Mouse (Mus musculus): ENCODE data around the gene Dnah7a. TPM values are rescaled to one million over a fixed set of nuclear protein-coding genes. Genes with fewer than 3 reads are reported as not detected.
"Not testable (repeated sequence)": the region's sequence is repeated elsewhere in the genome, so short reads cannot be mapped to it uniquely, and the experiment has no call there.

The Dnah7a gene
- polyA plus RNA-seq (2015; fragmentation: Nextera tagmentation; extraction: Ambion mirVana) = not detected in 2 replicates

- WGBS (ENCODE audit: insufficient replicate concordance) = 14% methylated on average over 42 of the region's 42 CpGs
- H3K27ac ChIP-seq (replicated peaks) = no peak within 1 kb of the TSS
- no peaks in the 10 kb centered on the region for H3K36me3 ChIP-seq (replicated peaks)
- H3K27me3 ChIP-seq = no peaks in the 10 kb centered on the region
- peak within 1 kb of the TSS; percentile 33 for H3K4me3 ChIP-seq (replicated peaks)
- no peak within 1 kb of the TSS for H3K9ac ChIP-seq
- ATAC-seq (ENCODE audit: insufficient read depth) = no peak
- peak within 1 kb of the TSS; percentile 64 for H3K4me2 ChIP-seq
- peaks cover 5% of the 10 kb centered on the region; the same call in 1 of the 2 replicates for H3K4me1 ChIP-seq (replicated peaks)
- H3K9me3 ChIP-seq (replicated peaks) = no peaks in the 10 kb centered on the region
These were observed at the start of gene Dnah7a for GRCm38 (mm10) chr1:53706431-53707361. Dnah7a (minus strand) TSS chr1:53706784.

DNA sequence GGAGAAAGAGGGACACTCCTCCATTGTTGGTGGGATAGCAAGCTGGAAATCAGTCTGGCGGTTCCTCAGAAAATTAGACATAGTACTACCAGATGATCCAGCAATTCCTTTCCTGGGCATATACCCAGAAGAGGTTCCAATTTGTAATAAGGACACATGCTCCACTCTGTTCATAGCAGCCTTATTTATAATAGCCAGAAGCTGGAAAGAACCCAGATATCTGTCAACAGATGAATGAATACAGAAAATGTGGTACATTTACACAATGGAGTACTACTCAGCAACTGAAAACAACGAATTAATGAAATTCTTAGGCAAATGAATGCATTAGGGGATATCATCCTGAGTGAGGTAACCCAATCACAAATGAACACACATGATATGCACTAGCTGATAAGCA, 46.9 kb upstream of the Dnah7a start:
- not testable (repeated sequence) for H3K4me3 ChIP-seq (replicated peaks)

GRCm38 (mm10) chr1:53751144-53751543, 44.6 kb upstream of the Dnah7a start:
- Histone ChIP-seq H3K4me3 (replicated peaks) (no peak overlapping the region), H3K4me2 (no peak overlapping the region), H3K4me1 (replicated peaks) (no peaks in the 10 kb centered on the region), H3K9me3 (replicated peaks) (no peaks in the 10 kb centered on the region), H3K9ac (no peak overlapping the region), H3K36me3 (replicated peaks) (no peaks in the 10 kb centered on the region), H3K27ac (replicated peaks) (no peak overlapping the region), H3K27me3 (no peaks in the 10 kb centered on the region)
- 75% methylated on average over 1 of the region's 1 CpGs for WGBS (ENCODE audit: insufficient replicate concordance)
- no peak for ATAC-seq (ENCODE audit: insufficient read depth)

More for the DNA sequence above, 46.9 kb upstream of the Dnah7a start:
- H3K9ac ChIP-seq; H3K27ac ChIP-seq (replicated peaks); ATAC-seq (ENCODE audit: insufficient read depth); H3K36me3 ChIP-seq (replicated peaks); H3K4me2 ChIP-seq; H3K9me3 ChIP-seq (replicated peaks); H3K4me1 ChIP-seq (replicated peaks); H3K27me3 ChIP-seq: not testable (repeated sequence)
- WGBS (ENCODE audit: insufficient replicate concordance) = 76% methylated on average over 2 of the region's 2 CpGs

- 72% methylated on average over 7 of the region's 7 CpGs for WGBS (ENCODE audit: insufficient replicate concordance)
- not testable (repeated sequence) for H3K27me3 ChIP-seq; H3K4me3 ChIP-seq (replicated peaks)
These were observed 44.1 kb upstream of the Dnah7a start for GRCm38 (mm10) chr1:53750697-53751096.

DNA sequence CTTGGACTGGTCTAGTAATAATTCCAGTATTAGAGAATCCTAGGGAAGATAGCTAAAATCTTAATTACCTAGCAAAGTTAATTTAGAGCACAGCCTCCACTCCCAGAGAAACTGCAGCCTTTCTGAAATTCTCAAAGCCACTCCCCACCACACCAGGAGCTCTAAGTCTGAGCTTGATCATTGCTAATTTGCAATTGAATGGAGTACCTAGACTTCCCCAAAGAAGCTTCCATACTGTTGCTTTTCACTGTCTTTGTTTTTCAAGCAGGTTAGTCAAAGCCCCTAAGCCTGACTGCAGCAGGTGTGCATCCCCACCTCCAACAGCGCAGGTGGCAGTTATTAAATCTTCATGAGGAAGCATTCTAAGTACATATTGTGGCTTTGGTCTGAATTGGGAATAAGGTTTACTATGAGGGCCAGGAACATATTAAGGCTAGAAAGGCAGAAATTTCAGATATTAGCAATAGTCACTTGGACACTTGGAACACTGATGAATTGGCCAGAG, 43.3 kb upstream of the Dnah7a start:
- H3K27ac ChIP-seq (replicated peaks); ATAC-seq (ENCODE audit: insufficient read depth); H3K4me3 ChIP-seq (replicated peaks); H3K4me1 ChIP-seq (replicated peaks); H3K9ac ChIP-seq; H3K4me2 ChIP-seq; H3K36me3 ChIP-seq (replicated peaks); H3K9me3 ChIP-seq (replicated peaks); H3K27me3 ChIP-seq: not testable (repeated sequence)
- whole genome bisulfite sequencing (ENCODE audit: insufficient replicate concordance) = 79% methylated on average over 1 of the region's 1 CpGs

More at GRCm38 (mm10) chr1:53750697-53751096, 44.1 kb upstream of the Dnah7a start:
- H3K36me3 ChIP-seq (replicated peaks); H3K4me2 ChIP-seq; H3K27ac ChIP-seq (replicated peaks); H3K9me3 ChIP-seq (replicated peaks); ATAC-seq (ENCODE audit: insufficient read depth); H3K9ac ChIP-seq; H3K4me1 ChIP-seq (replicated peaks): not testable (repeated sequence)

DNA sequence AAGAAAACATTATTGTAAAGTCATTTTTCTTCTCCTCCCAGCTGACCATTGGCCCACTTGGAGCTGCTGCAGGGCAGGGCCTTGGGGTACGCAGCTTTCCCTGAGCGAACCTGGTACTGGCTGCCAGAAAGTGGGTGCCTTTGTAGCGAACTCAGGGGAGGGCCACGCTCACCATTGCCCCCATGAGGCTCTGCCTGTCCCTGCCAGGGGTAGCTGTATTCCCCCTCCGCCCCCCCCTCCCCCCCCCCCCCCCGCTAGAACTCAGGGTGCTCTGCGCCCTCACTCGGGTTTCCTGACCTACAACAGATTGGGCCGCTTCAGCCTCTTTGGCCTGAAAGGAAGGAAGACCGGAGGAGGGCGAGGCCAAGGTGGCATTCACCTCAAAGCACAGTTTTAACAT, 42.0 kb upstream of the Dnah7a start:
- WGBS (ENCODE audit: insufficient replicate concordance) = 42% methylated on average over 8 of the region's 11 CpGs
- Histone ChIP-seq H3K4me1 (replicated peaks) (no peaks in the 10 kb centered on the region), H3K9ac (no peak overlapping the region), H3K36me3 (replicated peaks) (no peaks in the 10 kb centered on the region), H3K27ac (replicated peaks) (no peak overlapping the region), H3K4me3 (replicated peaks) (no peak overlapping the region), H3K27me3 (no peaks in the 10 kb centered on the region), H3K9me3 (replicated peaks) (no peaks in the 10 kb centered on the region), H3K4me2 (no peak overlapping the region)
- no peak for ATAC-seq (ENCODE audit: insufficient read depth)

GRCm38 (mm10) chr1:53746001-53746400, 39.4 kb upstream of the Dnah7a start:
- 63% methylated on average over 5 of the region's 5 CpGs for WGBS (ENCODE audit: insufficient replicate concordance)

GRCm38 (mm10) chr1:53741742-53742458, 35.3 kb upstream of the Dnah7a start:
- Histone ChIP-seq H3K9me3 (replicated peaks) (no peaks in the 10 kb centered on the region), H3K36me3 (replicated peaks) (no peaks in the 10 kb centered on the region), H3K27me3 (no peaks in the 10 kb centered on the region), H3K4me3 (replicated peaks) (no peak overlapping the region), H3K9ac (no peak overlapping the region), H3K27ac (replicated peaks) (no peak overlapping the region), H3K4me2 (no peak overlapping the region), H3K4me1 (replicated peaks) (no peaks in the 10 kb centered on the region)
- ATAC-seq (ENCODE audit: insufficient read depth) = no peak
- WGBS (ENCODE audit: insufficient replicate concordance) = 33% methylated on average over 3 of the region's 3 CpGs

More at GRCm38 (mm10) chr1:53746001-53746400, 39.4 kb upstream of the Dnah7a start:
- no peaks in the 10 kb centered on the region for H3K4me1 ChIP-seq (replicated peaks)
- no peak overlapping the region for H3K27ac ChIP-seq (replicated peaks)
- H3K9ac ChIP-seq = no peak overlapping the region
- H3K4me3 ChIP-seq (replicated peaks) = no peak overlapping the region
- H3K27me3 ChIP-seq = no peaks in the 10 kb centered on the region
- H3K9me3 ChIP-seq (replicated peaks) = no peaks in the 10 kb centered on the region
- H3K4me2 ChIP-seq = no peak overlapping the region
- ATAC-seq (ENCODE audit: insufficient read depth) = no peak
- no peaks in the 10 kb centered on the region for H3K36me3 ChIP-seq (replicated peaks)

GRCm38 (mm10) chr1:53740777-53741336, 34.3 kb upstream of the Dnah7a start:
- no peak for ATAC-seq (ENCODE audit: insufficient read depth)
- H3K27me3 ChIP-seq = no peaks in the 10 kb centered on the region

DNA sequence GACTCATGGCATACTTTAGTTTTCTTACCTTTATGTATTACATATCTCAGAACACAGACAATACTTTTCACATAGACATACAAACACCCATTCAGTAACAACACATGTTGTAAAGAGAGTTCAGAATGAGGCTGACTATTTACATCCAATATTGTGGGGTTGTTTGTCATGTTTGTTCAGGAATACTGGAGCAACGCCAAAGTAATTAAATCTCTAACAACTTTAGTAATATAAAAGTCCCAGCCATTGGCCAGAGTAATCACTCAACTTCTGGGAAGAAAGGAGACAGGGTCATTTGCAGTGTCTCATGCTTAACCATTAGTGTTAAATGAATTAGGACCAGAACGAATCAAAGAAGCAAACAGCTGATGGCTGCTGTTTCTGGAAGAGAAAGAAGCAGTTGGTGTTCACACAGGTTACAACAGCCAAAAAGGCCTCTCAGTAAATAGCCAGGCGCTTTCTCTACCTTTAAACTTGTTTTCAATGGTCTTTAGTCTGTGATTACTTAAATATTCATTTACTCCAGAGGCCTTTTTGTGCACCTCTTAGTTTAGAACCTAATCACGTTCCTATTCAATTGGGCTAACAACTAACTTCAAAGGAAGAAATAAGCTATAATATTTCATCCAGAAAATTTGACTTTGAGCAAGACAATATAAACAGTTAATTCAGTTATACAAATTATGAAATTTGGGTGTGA, 33.6 kb upstream of the Dnah7a start:
- 62% methylated on average over 3 of the region's 4 CpGs for WGBS (ENCODE audit: insufficient replicate concordance)
- not testable (repeated sequence) for ATAC-seq (ENCODE audit: insufficient read depth)

More at GRCm38 (mm10) chr1:53740777-53741336, 34.3 kb upstream of the Dnah7a start:
- H3K27ac ChIP-seq (replicated peaks) = no peak overlapping the region
- H3K4me1 ChIP-seq (replicated peaks) = no peaks in the 10 kb centered on the region
- no peaks in the 10 kb centered on the region for H3K9me3 ChIP-seq (replicated peaks)
- WGBS (ENCODE audit: insufficient replicate concordance) = 51% methylated on average over 4 of the region's 4 CpGs
- no peak overlapping the region for H3K4me2 ChIP-seq
- H3K36me3 ChIP-seq (replicated peaks) = no peaks in the 10 kb centered on the region
- H3K9ac ChIP-seq = no peak overlapping the region
- no peak overlapping the region for H3K4me3 ChIP-seq (replicated peaks)

More for the DNA sequence above, 33.6 kb upstream of the Dnah7a start:
- H3K4me2 ChIP-seq; H3K9ac ChIP-seq; H3K4me1 ChIP-seq (replicated peaks); H3K36me3 ChIP-seq (replicated peaks); H3K27ac ChIP-seq (replicated peaks); H3K27me3 ChIP-seq; H3K9me3 ChIP-seq (replicated peaks); H3K4me3 ChIP-seq (replicated peaks): not testable (repeated sequence)
